Mouse (Mus musculus): ENCODE measurements around the gene Tsga13. TPM values are rescaled to one million over a fixed set of nuclear protein-coding genes. Genes with fewer than 3 reads are reported as not detected.

Tsga13 gene
- total and polyA plus RNA-seq, 2 experiments from 2014 or later, result 0.59 TPM; not detected in 1

DNA sequence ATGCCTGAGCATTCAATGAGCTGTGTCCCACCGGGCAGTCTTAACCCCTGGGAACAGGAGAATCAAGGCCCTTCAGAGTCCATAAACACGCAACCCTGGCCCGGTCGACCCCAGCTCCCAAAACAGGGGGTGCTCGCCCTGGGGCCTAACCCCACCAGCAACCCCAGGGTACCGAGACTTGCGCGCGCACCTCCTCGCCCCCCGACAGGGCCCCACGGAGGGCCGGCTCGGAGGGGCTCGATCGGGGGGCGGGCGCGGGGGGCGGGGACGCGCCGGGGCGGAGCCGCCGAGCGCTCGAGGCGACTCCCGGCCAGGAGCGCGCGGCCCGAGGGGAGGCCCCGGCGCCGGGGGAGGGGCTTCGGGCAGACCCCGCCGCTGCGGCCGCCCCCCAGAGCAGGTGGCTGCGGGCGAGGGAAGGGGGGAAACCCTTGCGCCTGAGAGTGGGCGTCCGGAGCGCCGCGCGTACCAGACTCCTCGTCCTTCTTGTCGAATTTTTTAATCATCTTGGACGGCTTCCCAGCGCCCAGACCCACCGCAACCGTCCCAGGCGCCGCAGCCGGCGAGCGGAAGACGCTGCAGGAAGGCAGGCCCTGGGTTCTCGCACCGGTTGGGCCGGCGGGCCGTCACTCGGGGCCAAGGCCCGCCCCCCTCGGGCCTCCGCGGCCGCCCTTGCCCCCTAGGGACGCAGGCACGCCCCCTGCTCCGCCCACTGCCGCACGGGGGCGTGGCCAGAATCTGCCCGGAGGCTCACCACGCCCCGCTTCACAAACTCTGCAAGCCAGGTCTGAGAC is 19.0 kb downstream of the Tsga13 start, which contains the start of gene Copg2:
TSS of gene Copg2 (minus strand) at position 600 of the 791 bp plus-strand sequence.
- Histone ChIP-seq H3K27me3 (ENCODE audit: insufficient read depth, low read length) (no peaks in the 10 kb centered on the region), H3K9ac (replicated peaks; ENCODE audit: low read length) (peak within 1 kb of the TSS; percentile 86), H3K27ac (peak within 1 kb of the TSS; percentile 92), H3K9me3 (ENCODE audit: low read length) (no peaks in the 10 kb centered on the region), H3K36me3 (ENCODE audit: insufficient read depth, low read length) (no peaks in the 10 kb centered on the region), H3K4me3 (ENCODE audit: low read length) (peak within 1 kb of the TSS; percentile 81), H3K4me1 (ENCODE audit: insufficient read depth, low read length) (no peaks in the 10 kb centered on the region; the same call in 1 of the 2 replicates), H3K4me2 (ENCODE audit: low read depth, low read length) (peak within 1 kb of the TSS; percentile 65)
- peak; percentile 99 for ATAC-seq
- 1% methylated on average over 73 of the region's 83 CpGs for WGBS
- peak; percentile 27; the same call in 1 of the 2 replicates for TF ChIP-seq CTCF (IDR thresholded peaks at IDR 0.05; ENCODE audit: low read depth)
- DNase-seq (ENCODE audit: low spot score), result peak; percentile 95

DNA sequence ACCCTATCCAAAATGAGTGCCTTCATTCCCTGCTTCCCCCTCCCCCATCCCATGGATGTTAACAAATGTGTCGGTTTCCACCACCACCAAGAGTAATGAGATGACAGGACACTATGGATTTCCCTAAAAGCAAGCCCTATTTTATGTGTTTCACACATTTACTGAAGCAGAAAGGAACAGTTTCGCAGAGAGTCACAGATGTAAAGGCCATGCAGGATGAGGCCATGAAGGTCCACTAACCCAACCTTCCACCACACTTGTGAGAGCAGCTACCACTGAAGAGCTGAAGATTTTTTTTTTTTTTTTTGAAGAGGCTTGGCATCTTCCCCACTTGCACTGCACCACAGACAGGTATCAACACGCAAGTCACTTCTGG is 19.6 kb downstream of the Tsga13 start:
- no peaks in the 10 kb centered on the region for H3K27me3 ChIP-seq (ENCODE audit: insufficient read depth, low read length)
- H3K4me2 ChIP-seq (ENCODE audit: low read depth, low read length), result peak overlapping the region; percentile 65
- no peaks in the 10 kb centered on the region; the same call in 1 of the 2 replicates for H3K4me1 ChIP-seq (ENCODE audit: insufficient read depth, low read length)
- H3K36me3 ChIP-seq (ENCODE audit: insufficient read depth, low read length), result no peaks in the 10 kb centered on the region
- H3K4me3 ChIP-seq (ENCODE audit: low read length), result peak overlapping the region; percentile 81
- ATAC-seq (no peak), DNase-seq (ENCODE audit: low spot score) (peak; percentile 26)
- 12% methylated on average over 3 of the region's 3 CpGs for WGBS
- H3K27ac ChIP-seq, result peak overlapping the region; percentile 92
- H3K9me3 ChIP-seq (ENCODE audit: low read length), result no peaks in the 10 kb centered on the region
- H3K9ac ChIP-seq (replicated peaks; ENCODE audit: low read length), result peak overlapping the region; percentile 86
- TF ChIP-seq CTCF (IDR thresholded peaks at IDR 0.05; ENCODE audit: low read depth), result no peak

DNA sequence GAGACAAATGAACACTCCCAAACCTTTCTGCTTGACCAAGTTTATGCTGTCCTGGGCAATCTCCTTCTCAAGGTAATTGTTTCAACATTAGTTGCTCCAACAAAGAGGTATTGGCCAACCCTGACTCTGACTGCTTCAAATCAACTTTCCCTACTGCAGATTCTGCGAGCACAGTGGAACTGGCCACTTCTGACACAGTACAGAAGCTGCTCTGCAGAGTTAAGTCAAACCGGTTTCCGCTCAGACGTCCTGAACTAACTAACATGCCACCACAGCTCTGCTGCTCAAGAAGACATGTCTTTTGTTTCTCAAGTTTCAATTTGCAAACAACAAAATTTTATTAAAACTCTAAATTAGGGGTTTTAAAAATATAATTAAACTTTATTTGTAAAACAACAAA is 22.3 kb downstream of the Tsga13 start:
- Histone ChIP-seq H3K27ac (no peak overlapping the region), H3K4me3 (ENCODE audit: low read length) (no peak overlapping the region), H3K36me3 (ENCODE audit: insufficient read depth, low read length) (0 out of 2 replicates have a peak, but pooled peaks cover 5% of the 10 kb centered on the region), H3K9ac (replicated peaks; ENCODE audit: low read length) (no peak overlapping the region), H3K27me3 (ENCODE audit: insufficient read depth, low read length) (no peaks in the 10 kb centered on the region), H3K4me2 (ENCODE audit: low read depth, low read length) (no peak overlapping the region), H3K9me3 (ENCODE audit: low read length) (no peaks in the 10 kb centered on the region), H3K4me1 (ENCODE audit: insufficient read depth, low read length) (no peaks in the 10 kb centered on the region; the same call in 1 of the 2 replicates)
- ATAC-seq (no peak), DNase-seq (ENCODE audit: low spot score) (no peak)
- TF ChIP-seq CTCF (IDR thresholded peaks at IDR 0.05; ENCODE audit: low read depth), result no peak
- 84% methylated on average over 4 of the region's 4 CpGs for WGBS

DNA sequence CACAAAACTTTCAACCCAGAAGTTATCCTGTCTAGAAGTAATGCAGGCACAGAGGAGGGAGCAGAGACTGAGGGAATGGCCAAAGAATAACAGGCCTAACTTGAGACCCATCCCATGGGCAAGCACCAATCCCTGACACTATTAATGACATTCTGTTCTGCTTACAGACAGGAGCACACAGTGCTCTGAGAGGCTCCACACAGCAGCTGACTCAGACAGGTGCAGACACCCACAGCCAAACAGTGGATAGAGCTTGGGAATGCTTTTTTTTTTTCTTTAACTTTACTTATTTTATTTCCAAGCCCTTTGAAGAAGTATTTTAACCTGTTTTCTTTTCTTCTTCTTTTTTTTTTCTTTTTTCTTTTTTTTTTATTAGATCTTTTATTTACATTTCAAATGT is 23.6 kb downstream of the Tsga13 start:
- TF ChIP-seq CTCF (IDR thresholded peaks at IDR 0.05; ENCODE audit: low read depth), result no peak

DNA sequence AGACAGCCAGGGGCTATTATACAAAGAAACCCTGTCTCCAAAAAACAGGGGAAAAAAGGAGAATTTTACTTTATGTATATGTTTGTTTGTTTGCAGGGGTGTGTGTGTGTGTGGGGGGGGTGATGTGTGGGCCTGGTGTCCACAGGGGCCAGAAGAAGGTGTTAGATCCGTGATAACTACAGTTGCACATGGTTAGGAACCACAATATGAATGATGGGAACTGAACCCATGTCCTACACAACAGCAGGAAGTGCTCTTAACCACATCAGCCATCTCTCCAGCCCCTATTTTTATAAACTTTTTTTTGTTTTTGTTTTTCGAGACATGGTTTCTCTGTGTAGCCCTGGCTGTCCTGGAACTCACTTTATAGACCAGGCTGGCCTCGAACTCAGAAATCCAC is 30.5 kb downstream of the Tsga13 start:
- TF ChIP-seq CTCF (IDR thresholded peaks at IDR 0.05; ENCODE audit: low read depth), result no peak
- Histone ChIP-seq H3K4me3 (ENCODE audit: low read length) (no peak overlapping the region), H3K9ac (replicated peaks; ENCODE audit: low read length) (no peak overlapping the region), H3K9me3 (ENCODE audit: low read length) (no peaks in the 10 kb centered on the region), H3K4me1 (ENCODE audit: insufficient read depth, low read length) (no peaks in the 10 kb centered on the region), H3K27me3 (ENCODE audit: insufficient read depth, low read length) (no peaks in the 10 kb centered on the region), H3K27ac (no peak overlapping the region), H3K4me2 (ENCODE audit: low read depth, low read length) (no peak overlapping the region), H3K36me3 (ENCODE audit: insufficient read depth, low read length) (peaks cover 5% of the 10 kb centered on the region; the same call in 1 of the 2 replicates)
- ATAC-seq (no peak), DNase-seq (ENCODE audit: low spot score) (no peak)
- 99% methylated on average over 3 of the region's 3 CpGs for WGBS

More for the DNA sequence above, 23.6 kb downstream of the Tsga13 start:
- Histone ChIP-seq H3K4me3 (ENCODE audit: low read length) (no peak overlapping the region), H3K27me3 (ENCODE audit: insufficient read depth, low read length) (no peaks in the 10 kb centered on the region), H3K9me3 (ENCODE audit: low read length) (no peaks in the 10 kb centered on the region), H3K36me3 (ENCODE audit: insufficient read depth, low read length) (peaks cover 5% of the 10 kb centered on the region; the same call in 1 of the 2 replicates), H3K4me1 (ENCODE audit: insufficient read depth, low read length) (no peaks in the 10 kb centered on the region; the same call in 1 of the 2 replicates), H3K4me2 (ENCODE audit: low read depth, low read length) (no peak overlapping the region), H3K9ac (replicated peaks; ENCODE audit: low read length) (no peak overlapping the region), H3K27ac (no peak overlapping the region)
- no peak for ATAC-seq
- no peak for DNase-seq (ENCODE audit: low spot score)

DNA sequence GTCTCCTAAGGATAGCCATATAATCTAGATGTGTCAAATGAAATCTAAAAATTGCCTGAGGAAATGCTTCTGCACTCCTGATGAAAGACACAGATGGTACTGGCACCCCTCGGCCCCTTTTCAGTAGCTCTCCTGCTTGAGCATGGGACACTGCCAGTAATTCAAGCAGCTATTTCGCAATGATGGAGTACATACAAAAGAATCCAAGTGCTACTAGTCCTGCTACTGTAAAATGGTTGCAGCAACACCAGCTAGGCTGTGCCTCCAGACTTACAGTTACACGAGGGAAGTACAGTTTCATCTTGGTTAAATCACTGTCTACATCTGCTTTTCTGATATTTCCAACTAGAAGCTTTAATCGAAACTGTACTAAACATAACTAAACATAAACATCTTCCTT is 31.9 kb downstream of the Tsga13 start:
- Histone ChIP-seq H3K4me3 (ENCODE audit: low read length) (no peak overlapping the region), H3K4me2 (ENCODE audit: low read depth, low read length) (no peak overlapping the region), H3K9ac (replicated peaks; ENCODE audit: low read length) (no peak overlapping the region), H3K9me3 (ENCODE audit: low read length) (no peaks in the 10 kb centered on the region), H3K4me1 (ENCODE audit: insufficient read depth, low read length) (no peaks in the 10 kb centered on the region), H3K27me3 (ENCODE audit: insufficient read depth, low read length) (no peaks in the 10 kb centered on the region), H3K27ac (no peak overlapping the region), H3K36me3 (ENCODE audit: insufficient read depth, low read length) (no peaks in the 10 kb centered on the region; the same call in 1 of the 2 replicates)
- ATAC-seq (no peak), DNase-seq (ENCODE audit: low spot score) (peak; percentile 16)
- WGBS, result 69% methylated on average over 4 of the region's 4 CpGs
- no peak for TF ChIP-seq CTCF (IDR thresholded peaks at IDR 0.05; ENCODE audit: low read depth)

DNA sequence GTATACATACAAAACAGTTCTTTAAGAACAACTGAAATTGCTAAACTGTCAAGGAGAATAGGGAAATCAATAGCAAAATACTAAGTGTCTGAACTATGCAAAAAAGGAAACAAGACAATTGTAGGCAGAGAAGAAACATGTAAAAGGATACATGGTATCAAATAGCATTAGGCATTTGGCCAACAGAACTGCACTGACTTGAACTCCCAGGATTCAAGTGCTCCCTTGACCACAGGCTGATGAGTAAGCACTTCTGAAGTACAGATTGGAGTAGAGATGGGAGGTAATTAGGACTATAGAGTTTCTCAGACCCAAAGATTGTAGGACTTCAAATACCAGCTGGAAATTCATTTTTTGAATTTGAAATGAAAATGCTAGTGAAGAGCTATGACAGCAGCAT is 38.7 kb downstream of the Tsga13 start:
- H3K36me3 ChIP-seq (ENCODE audit: insufficient read depth, low read length), result 0 out of 2 replicates have a peak, but pooled peaks cover 10% of the 10 kb centered on the region
- H3K4me1 ChIP-seq (ENCODE audit: insufficient read depth, low read length), result no peaks in the 10 kb centered on the region
- no peak overlapping the region for H3K4me2 ChIP-seq (ENCODE audit: low read depth, low read length)
- H3K9ac ChIP-seq (replicated peaks; ENCODE audit: low read length), result no peak overlapping the region
- H3K4me3 ChIP-seq (ENCODE audit: low read length), result no peak overlapping the region
- ATAC-seq (no peak), DNase-seq (ENCODE audit: low spot score) (no peak)
- H3K27ac ChIP-seq, result no peak overlapping the region
- no peaks in the 10 kb centered on the region for H3K9me3 ChIP-seq (ENCODE audit: low read length)
- TF ChIP-seq CTCF (IDR thresholded peaks at IDR 0.05; ENCODE audit: low read depth), result no peak
- no peaks in the 10 kb centered on the region for H3K27me3 ChIP-seq (ENCODE audit: insufficient read depth, low read length)
